Mouse (Mus musculus): ENCODE measurements around the gene Gm20388. TPM values are rescaled to one million over a fixed set of nuclear protein-coding genes. Genes with fewer than 3 reads are reported as not detected.

Gm20388 gene
- polyA plus RNA-seq, 1 experiment, result 49.7 TPM

- TF ChIP-seq POLR2A (IDR thresholded peaks at IDR 0.05; ENCODE audit: low read depth, low read length), result no peak
- no peak for TF ChIP-seq CTCF (conservative IDR thresholded peaks at IDR 0.05; ENCODE audit: insufficient read depth, insufficient read length, low read depth, low read length)
- DNase-seq, result no peak
- Histone ChIP-seq H3K36me3 (ENCODE audit: control insufficient read depth, insufficient read depth, low read length) (no peaks in the 10 kb centered on the region), H3K27me3 (replicated peaks; ENCODE audit: control insufficient read depth, insufficient read depth, low read length) (no peaks in the 10 kb centered on the region), H3K27ac (ENCODE audit: insufficient read depth, low read depth, low read length) (peak overlapping the region; percentile 35; the same call in 1 of the 2 replicates), H3K4me3 (ENCODE audit: insufficient read depth, low read depth, low read length) (no peak overlapping the region), H3K4me1 (ENCODE audit: control insufficient read depth, insufficient read depth, low read length) (peaks cover 21% of the 10 kb centered on the region)
- 33% methylated on average over 1 of the region's 1 CpGs for WGBS
These were observed 3050.3 kb downstream of the Gm20388 start for GRCm38 (mm10) chr8:122960932-122961331.

GRCm38 (mm10) chr8:122961458-122961857, 3050.8 kb downstream of the Gm20388 start:
- Histone ChIP-seq H3K27me3 (replicated peaks; ENCODE audit: control insufficient read depth, insufficient read depth, low read length) (no peaks in the 10 kb centered on the region), H3K36me3 (ENCODE audit: control insufficient read depth, insufficient read depth, low read length) (no peaks in the 10 kb centered on the region), H3K4me1 (ENCODE audit: control insufficient read depth, insufficient read depth, low read length) (peaks cover 20% of the 10 kb centered on the region), H3K4me3 (ENCODE audit: insufficient read depth, low read depth, low read length) (no peak overlapping the region), H3K27ac (ENCODE audit: insufficient read depth, low read depth, low read length) (no peak overlapping the region)
- TF ChIP-seq POLR2A (IDR thresholded peaks at IDR 0.05; ENCODE audit: low read depth, low read length), result no peak
- no peak for TF ChIP-seq CTCF (conservative IDR thresholded peaks at IDR 0.05; ENCODE audit: insufficient read depth, insufficient read length, low read depth, low read length)
- 14% methylated on average over 2 of the region's 2 CpGs for WGBS
- DNase-seq, result peak; percentile 66

GRCm38 (mm10) chr8:122962046-122962445, 3051.4 kb downstream of the Gm20388 start:
- Histone ChIP-seq H3K4me1 (ENCODE audit: control insufficient read depth, insufficient read depth, low read length) (peaks cover 14% of the 10 kb centered on the region), H3K36me3 (ENCODE audit: control insufficient read depth, insufficient read depth, low read length) (no peaks in the 10 kb centered on the region), H3K27me3 (replicated peaks; ENCODE audit: control insufficient read depth, insufficient read depth, low read length) (no peaks in the 10 kb centered on the region), H3K4me3 (ENCODE audit: insufficient read depth, low read depth, low read length) (no peak overlapping the region), H3K27ac (ENCODE audit: insufficient read depth, low read depth, low read length) (no peak overlapping the region)
- no peak for DNase-seq
- TF ChIP-seq POLR2A (IDR thresholded peaks at IDR 0.05; ENCODE audit: low read depth, low read length), result no peak
- TF ChIP-seq CTCF (conservative IDR thresholded peaks at IDR 0.05; ENCODE audit: insufficient read depth, insufficient read length, low read depth, low read length), result no peak
- 55% methylated on average over 5 of the region's 5 CpGs for WGBS

GRCm38 (mm10) chr8:122966638-122967037, 3056.0 kb downstream of the Gm20388 start:
- Histone ChIP-seq H3K27ac (ENCODE audit: insufficient read depth, low read depth, low read length) (no peak overlapping the region), H3K4me3 (ENCODE audit: insufficient read depth, low read depth, low read length) (no peak overlapping the region), H3K36me3 (ENCODE audit: control insufficient read depth, insufficient read depth, low read length) (no peaks in the 10 kb centered on the region; the same call in 1 of the 2 replicates), H3K27me3 (replicated peaks; ENCODE audit: control insufficient read depth, insufficient read depth, low read length) (no peaks in the 10 kb centered on the region), H3K4me1 (ENCODE audit: control insufficient read depth, insufficient read depth, low read length) (peaks cover 11% of the 10 kb centered on the region)
- WGBS, result 68% methylated on average over 3 of the region's 3 CpGs
- no peak for DNase-seq
- no peak for TF ChIP-seq POLR2A (IDR thresholded peaks at IDR 0.05; ENCODE audit: low read depth, low read length)
- TF ChIP-seq CTCF (conservative IDR thresholded peaks at IDR 0.05; ENCODE audit: insufficient read depth, insufficient read length, low read depth, low read length), result no peak

GRCm38 (mm10) chr8:122968145-122968544, 3057.5 kb downstream of the Gm20388 start:
- H3K27ac ChIP-seq (ENCODE audit: insufficient read depth, low read depth, low read length), result no peak overlapping the region
- no peak for DNase-seq
- no peaks in the 10 kb centered on the region for H3K27me3 ChIP-seq (replicated peaks; ENCODE audit: control insufficient read depth, insufficient read depth, low read length)
- H3K4me3 ChIP-seq (ENCODE audit: insufficient read depth, low read depth, low read length), result no peak overlapping the region
- H3K4me1 ChIP-seq (ENCODE audit: control insufficient read depth, insufficient read depth, low read length), result peaks cover 4% of the 10 kb centered on the region
- TF ChIP-seq POLR2A (IDR thresholded peaks at IDR 0.05; ENCODE audit: low read depth, low read length), result no peak
- TF ChIP-seq CTCF (conservative IDR thresholded peaks at IDR 0.05; ENCODE audit: insufficient read depth, insufficient read length, low read depth, low read length), result no peak
- no peaks in the 10 kb centered on the region; the same call in 1 of the 2 replicates for H3K36me3 ChIP-seq (ENCODE audit: control insufficient read depth, insufficient read depth, low read length)
- WGBS, result 86% methylated on average over 3 of the region's 3 CpGs

GRCm38 (mm10) chr8:122969964-122970620, 3059.5 kb downstream of the Gm20388 start:
- Histone ChIP-seq H3K27ac (ENCODE audit: insufficient read depth, low read depth, low read length) (no peak overlapping the region), H3K4me3 (ENCODE audit: insufficient read depth, low read depth, low read length) (no peak overlapping the region), H3K27me3 (replicated peaks; ENCODE audit: control insufficient read depth, insufficient read depth, low read length) (no peaks in the 10 kb centered on the region), H3K36me3 (ENCODE audit: control insufficient read depth, insufficient read depth, low read length) (no peaks in the 10 kb centered on the region; the same call in 1 of the 2 replicates), H3K4me1 (ENCODE audit: control insufficient read depth, insufficient read depth, low read length) (no peaks in the 10 kb centered on the region)
- no peak for DNase-seq
- WGBS, result 79% methylated on average over 3 of the region's 3 CpGs
- TF ChIP-seq CTCF (conservative IDR thresholded peaks at IDR 0.05; ENCODE audit: insufficient read depth, insufficient read length, low read depth, low read length) (no peak), POLR2A (IDR thresholded peaks at IDR 0.05; ENCODE audit: low read depth, low read length) (no peak)

- DNase-seq, result peak; percentile 53
- Histone ChIP-seq H3K27ac (ENCODE audit: insufficient read depth, low read depth, low read length) (no peak overlapping the region), H3K27me3 (replicated peaks; ENCODE audit: control insufficient read depth, insufficient read depth, low read length) (no peaks in the 10 kb centered on the region), H3K4me1 (ENCODE audit: control insufficient read depth, insufficient read depth, low read length) (peaks cover 24% of the 10 kb centered on the region), H3K4me3 (ENCODE audit: insufficient read depth, low read depth, low read length) (no peak overlapping the region), H3K36me3 (ENCODE audit: control insufficient read depth, insufficient read depth, low read length) (no peaks in the 10 kb centered on the region; the same call in 1 of the 2 replicates)
- 50% methylated on average over 4 of the region's 4 CpGs for WGBS
- no peak for TF ChIP-seq CTCF (conservative IDR thresholded peaks at IDR 0.05; ENCODE audit: insufficient read depth, insufficient read length, low read depth, low read length)
- TF ChIP-seq POLR2A (IDR thresholded peaks at IDR 0.05; ENCODE audit: low read depth, low read length), result no peak
These were observed 3065.4 kb downstream of the Gm20388 start for GRCm38 (mm10) chr8:122976046-122976445.

Measured in kidney, adult 2 months (tissue).